Mouse (Mus musculus) liver, adult 2 months (tissue): ENCODE results near the gene Cul7.

ENCODE experiments used
- CTCF ChIP-seq: fragments of 200-500 bp; IDR thresholded peaks from 2 replicates; pipeline ENCODE4 v1.5.1; 2011; ENCODE audit warnings: low read depth, low read length, control low read depth
- POLR2A ChIP-seq: fragments of 200-500 bp; IDR thresholded peaks from 2 replicates; pipeline ENCODE4 v1.6.1; 2011; ENCODE audit warnings: low read length, control low read depth; ENCODE audit not compliant: insufficient read depth; ENCODE audit errors: extremely low read depth

- TF ChIP-seq CTCF = no peak
- no peak for TF ChIP-seq POLR2A
Measured at GRCm38 (mm10) chr17:46644152-46644805, 5.9 kb upstream of the Cul7 start.
